Mouse (Mus musculus): Measurements from ENCODE around the gene Scpep1. TPM values are rescaled to one million over a fixed set of nuclear protein-coding genes. Genes with fewer than 3 reads are reported as not detected.
"Not testable (repeated sequence)": the region's sequence is repeated elsewhere in the genome, so short reads cannot be mapped to it uniquely, and the experiment has no call there.

Gene Scpep1
- total RNA-seq, 2 experiments from 2014 or later = 89.8 to 192 TPM

DNA sequence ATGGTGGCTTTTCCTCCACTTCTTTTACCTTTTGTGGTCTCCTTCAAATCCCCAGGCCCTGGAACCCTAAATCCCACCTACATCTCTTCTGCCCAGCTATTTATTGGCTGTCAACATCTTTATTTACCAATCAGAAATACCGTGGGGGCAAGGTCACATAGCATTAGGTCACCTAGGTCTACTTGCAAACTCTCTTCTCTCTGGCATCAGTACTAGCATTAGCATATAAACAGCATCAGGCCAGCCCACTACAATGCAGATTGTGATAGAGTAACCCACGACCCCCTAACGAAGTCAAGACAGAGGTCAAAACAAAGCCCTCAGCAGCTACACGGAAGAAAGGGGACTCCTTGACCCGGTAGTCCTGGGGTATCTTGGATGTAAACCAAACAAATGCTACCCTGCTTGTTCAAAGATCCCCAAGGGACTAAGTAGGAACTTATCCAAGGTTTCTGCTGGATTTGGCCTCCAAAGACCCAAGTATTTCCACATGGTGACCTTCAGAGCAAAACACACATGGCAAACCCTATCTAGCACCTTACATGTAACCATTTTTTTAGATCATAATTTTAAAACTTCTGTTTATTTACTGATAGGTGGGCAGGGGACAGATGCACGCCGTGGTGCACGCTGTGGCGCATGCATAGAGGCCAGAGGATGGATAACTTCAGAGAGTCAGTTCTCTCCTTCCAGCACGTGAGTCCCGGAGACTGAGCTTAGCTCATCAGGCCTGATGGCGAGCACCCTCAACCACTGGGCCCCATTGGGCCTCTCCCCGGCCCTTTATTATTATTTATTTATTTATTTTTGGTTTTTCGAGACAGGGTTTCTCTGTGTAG lies 23.4 kb downstream of the Scpep1 start:
- no peak for ATAC-seq (ENCODE audit: poor library complexity, severe bottlenecking)

DNA sequence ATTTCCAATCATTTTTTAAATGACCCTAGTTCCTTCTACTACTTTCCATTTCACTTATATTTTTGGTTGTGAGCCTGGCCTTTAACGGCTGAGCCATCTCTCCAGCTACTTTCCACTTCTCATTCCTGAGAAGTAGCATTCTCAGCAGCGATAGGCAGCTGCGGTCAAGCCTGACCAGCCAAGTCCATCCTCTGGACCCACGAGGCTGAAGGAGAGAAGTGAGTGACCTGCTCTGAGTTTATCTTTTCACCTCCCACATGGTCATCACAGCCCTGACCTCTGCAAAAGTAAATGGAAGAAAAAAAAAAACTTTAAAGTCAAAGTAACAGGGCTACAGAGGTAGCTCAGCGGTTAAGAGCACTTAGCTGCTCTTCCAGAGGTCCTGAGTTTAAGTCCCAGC lies 28.7 kb downstream of the Scpep1 start:
- ATAC-seq (ENCODE audit: poor library complexity, severe bottlenecking) = no peak

DNA sequence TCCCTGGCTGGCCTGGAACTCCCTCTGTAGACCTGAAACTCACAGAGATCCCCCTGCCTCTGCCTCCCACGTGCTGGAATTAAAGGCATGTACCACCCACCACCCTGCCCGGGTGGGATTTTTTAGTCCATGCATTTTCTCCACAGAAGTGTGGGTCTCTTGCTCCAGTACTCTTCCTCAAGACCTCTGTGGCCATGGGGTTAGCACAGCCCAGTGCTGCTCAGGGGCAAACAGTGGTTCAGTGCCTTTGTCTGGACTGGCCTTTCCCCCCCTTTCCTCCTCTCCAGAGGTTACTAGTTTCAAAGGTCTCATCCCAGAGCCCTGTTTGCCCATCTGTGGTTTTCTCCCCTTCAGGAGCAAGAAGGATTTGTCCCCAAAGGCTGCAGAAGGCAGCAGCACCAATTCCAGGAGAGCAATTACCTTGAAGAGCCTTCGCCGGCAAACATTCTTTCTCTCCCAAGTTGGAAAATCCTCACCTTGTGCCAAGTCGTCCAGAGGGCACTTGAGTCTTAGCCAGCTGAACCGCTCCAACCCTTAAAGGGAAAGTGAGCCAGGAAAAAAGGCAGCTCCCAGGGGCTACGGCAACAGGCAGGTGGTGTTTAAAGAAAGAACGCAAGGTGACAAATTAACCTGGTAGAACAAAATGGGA lies 45.8 kb downstream of the Scpep1 start:
- ATAC-seq (ENCODE audit: poor library complexity, severe bottlenecking) = no peak

DNA sequence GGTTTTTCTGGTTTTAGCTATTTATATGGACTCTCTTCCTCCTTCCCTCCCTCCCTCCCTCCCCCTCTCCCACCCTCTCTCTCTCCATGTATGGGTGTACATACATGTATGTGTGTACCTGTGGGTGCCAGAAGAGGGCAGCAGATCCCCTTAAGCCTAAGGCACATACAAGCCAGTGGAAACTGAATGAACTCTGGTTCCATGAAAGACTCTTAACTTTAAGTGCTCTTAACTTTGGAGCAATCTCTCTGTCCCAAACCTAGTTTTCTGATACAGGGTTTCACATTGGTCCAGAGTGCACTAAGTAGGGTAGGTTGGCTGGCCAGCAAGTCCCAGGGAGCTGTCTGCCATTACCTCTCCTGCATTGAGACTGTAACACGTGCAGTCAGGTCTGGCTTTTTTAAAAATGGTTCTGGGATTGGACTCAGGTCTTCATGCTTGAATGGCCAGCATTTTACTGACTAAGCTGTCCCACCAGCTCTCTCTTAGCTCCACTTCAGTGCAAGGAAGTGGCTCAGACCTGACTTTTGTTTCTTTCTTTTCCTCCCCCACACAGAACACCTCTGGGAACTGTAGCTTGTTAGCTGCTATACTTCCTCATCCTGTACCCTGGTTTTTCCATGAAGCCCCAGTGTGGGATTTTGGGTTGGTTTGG lies 46.6 kb downstream of the Scpep1 start:
- ATAC-seq (ENCODE audit: poor library complexity, severe bottlenecking) = peak; percentile 82

DNA sequence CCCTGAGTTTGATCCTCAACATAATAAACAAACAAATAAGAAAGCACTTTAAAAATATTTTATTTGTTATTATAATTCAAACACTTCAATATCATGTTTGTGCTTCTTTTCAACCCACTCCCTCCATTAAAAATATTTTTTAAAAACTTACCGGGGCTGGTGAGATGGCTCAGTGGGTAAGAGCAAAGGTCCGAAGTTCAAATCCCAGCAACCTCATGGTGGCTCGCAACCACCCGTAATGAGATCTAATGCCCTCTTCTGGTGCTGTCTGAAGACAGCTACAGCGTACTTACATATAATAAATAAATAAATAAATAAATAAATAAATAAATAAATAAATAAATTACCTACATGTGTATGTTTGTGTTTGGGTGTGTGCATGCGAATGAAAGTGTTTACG lies 47.4 kb downstream of the Scpep1 start:
- no peak for ATAC-seq (ENCODE audit: poor library complexity, severe bottlenecking)

DNA sequence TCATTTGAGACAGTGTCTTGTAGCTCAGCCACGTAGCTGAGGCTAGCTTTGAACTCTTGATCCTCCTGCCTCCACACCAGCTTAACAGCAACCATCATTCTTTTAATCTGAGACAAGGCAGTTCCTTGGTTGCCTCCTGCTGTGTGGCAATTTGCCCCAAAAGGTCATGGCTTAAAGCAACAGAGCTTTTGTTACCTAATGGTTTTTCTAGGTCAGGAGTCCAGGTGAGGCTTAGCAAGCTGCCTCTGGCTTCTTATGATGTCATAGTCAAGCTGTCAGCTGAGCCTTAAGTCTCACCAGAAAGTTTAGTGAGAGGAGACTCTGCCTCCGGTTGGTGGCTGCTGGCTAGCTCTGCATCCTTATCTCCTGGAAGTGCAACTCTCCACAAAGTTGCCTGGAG lies 49.6 kb downstream of the Scpep1 start:
- no peak for ATAC-seq (ENCODE audit: poor library complexity, severe bottlenecking)

DNA sequence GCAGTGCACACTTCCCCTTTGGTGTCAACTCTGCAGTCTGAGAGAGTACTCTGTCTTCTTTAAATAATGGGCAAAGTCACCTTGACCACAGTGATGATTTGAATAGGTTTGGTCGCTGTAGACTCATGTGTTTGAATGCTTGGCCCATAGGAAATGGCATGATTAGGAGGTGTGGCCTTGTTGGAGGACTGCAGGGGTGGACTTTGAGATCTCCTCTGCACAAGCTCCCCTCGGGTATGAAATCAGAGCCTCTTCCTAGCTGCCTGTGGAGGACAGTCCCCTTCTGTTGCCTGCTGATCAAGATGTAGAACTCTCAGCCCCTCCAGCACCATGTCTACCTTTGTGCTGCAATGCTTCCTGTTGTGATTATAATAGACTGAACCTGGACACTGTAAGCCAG lies 51.2 kb downstream of the Scpep1 start:
- ATAC-seq (ENCODE audit: poor library complexity, severe bottlenecking) = no peak

DNA sequence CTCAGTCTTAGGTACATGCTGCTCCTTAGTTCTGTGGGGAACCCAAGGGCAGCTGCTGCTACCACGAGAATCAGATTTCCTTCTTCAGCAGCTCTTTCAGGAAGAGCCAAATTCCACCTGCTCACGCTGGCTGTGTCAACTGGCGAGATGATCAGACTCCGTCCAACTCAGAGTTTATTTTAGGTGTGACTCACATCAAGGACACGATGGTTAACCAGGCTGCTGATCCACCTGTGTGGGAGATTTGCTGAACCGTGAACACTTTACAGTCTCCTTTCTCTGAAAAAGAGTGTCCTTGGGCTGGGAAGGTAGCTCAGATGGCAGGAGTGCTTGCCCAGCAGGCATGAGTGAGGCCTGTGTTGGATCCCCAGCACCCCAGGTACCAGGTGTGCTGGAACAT lies 52.5 kb downstream of the Scpep1 start:
- ATAC-seq (ENCODE audit: poor library complexity, severe bottlenecking) = no peak

DNA sequence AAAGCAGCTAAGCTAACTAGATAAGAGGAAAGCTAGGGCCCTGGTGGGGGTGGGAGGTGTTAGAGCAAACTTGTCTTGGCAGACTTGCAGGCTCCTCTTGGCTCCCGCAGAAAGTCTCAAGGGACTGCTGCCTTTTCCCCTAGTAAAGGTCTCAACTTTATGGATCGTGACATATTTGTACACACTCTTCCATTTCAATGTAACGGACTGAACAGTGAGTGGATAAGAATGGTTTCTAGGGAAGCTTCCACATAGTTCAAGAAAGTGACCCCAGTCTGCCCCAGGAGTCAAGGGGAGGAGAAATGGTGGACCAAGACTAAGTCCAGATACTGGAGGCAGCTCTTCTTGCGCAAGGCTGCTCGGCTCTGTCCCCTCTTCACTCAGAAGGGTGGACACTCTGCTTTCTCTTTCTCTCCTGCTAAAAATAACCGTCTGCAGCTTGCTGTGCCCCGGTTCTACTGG lies 53.9 kb downstream of the Scpep1 start:
- no peak for ATAC-seq (ENCODE audit: poor library complexity, severe bottlenecking)

DNA sequence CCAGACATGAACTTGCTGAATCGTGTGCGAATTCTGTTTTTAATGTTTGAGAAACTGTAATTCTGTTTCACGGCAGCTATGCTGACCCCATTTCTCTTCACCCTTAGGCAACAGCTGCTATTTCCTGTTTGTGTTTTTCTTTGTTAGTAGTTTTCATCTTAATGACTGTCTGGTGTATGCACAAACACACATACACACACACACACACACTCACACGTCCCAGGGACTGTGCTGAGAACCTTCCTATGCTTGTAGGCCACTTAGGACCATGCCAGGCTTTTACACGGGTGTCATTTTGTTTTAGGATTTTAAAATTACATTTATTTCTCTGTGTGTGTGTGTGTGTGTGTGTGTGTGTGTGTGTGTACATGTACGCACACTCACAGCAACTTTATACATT lies 55.7 kb downstream of the Scpep1 start:
- ATAC-seq (ENCODE audit: poor library complexity, severe bottlenecking) = no peak

DNA sequence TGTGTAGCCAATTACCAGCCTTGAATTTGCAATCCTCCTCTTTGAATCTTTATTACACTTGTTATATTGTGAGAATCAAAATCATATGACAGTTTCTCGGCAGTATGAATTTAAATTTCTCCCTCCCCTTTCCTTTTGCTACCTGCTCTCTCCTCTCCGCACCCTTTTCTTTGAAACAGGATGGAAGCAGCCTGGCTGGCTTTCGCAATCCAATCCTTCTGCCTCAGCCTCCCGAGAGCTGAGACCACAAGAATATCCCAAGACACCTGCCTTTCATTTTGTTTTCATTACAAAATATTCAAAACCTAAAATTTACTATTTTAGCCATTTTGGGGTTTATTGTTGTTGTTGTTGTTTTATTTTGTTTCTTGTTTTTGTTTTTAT lies 56.9 kb downstream of the Scpep1 start:
- no peak for ATAC-seq (ENCODE audit: poor library complexity, severe bottlenecking)

DNA sequence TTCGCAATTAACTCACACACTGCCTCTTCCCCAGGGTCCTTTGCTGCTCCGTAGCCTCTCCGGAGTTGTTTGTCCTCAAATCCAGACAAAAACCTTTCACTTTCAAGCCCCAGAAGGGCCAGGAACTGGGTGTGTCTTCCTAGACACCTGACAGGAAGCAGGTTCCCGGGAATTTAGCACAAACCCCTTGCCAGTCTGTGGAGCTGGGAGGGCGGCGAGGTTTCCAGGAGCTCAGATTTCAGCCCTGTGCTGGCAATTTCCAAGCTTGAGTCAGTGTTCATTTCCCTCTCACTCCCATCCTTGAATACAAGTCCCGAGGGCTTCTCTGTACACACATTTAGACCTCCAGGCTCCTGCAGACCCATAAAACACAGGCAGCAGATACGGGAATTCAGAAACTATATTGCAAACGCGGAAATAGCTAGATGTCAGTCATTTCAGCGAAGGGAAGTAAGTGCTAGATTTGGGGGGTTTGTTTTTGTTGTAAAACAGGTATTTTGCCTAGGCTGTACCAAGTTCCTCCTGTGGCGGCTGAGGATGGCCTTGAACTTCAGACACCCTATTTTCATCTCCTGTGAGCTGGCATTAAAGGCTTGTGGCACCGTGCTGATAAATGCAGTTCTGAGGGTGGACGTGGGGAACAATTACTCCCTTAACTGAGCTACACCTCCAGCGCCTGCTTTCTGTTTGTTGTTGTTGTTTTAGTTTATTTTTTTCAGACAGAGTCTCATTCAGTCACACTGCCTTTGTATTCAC lies 57.5 kb downstream of the Scpep1 start:
- no peak for ATAC-seq (ENCODE audit: poor library complexity, severe bottlenecking)

DNA sequence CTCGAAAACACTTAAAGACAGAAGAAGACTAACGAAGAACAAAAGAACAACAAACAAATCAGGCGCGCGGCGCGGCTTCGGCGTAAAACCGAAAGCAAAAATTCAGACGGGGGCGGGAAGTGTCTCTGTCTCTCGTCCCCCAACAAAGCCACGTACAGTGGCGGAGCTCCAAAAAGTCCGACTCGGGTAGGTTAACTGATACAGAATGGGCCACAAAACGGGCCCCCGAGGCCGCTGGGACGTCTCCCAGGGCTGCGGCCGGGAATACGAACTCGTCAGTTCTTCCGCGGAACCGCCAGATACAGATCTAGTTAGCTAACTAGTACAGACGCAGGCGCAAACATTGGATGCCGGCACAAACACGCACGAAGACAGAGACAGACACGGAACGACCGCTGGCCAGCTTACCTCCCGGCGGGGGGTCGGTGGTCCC lies 59.4 kb downstream of the Scpep1 start:
- ATAC-seq (ENCODE audit: poor library complexity, severe bottlenecking) = not testable (repeated sequence)

DNA sequence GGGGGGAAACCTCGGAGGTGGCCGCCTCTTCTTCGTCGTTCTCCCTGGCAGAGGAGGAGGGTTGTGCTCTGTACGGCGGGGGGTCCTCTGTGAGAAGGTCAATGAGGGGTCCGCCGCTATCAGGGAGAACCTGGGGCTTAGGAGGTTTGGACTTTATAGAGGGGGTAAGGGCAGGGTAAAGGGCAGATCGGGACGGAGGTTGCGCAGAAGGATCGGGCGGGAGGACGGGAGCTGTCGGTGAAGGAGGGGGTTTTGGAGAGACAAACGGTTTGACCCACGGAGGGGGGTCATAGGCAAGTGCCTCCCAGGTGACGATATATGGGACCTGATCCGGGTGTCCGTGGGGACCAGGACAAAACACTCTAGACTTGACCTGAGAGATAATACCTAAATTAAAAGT lies 60.0 kb downstream of the Scpep1 start:
- not testable (repeated sequence) for ATAC-seq (ENCODE audit: poor library complexity, severe bottlenecking)

DNA sequence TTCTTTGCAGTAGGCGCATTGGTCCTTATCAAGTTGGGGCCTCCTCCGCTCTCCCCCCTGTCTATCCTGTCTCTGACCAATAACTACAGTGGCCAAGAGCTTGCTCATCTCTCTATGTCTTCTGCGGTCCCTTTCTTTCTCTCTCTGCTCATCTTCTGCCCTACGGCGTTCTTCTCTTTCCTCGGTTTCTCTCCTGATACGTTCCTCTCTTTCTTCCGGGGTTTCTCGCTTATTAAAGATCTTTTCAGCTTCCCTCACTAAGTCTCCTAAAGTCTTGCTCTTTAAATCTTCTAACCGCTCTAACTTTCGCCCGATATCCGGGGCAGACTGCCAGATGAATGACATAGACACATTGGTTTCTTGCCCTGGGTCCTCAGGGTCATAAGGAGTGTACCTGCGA lies 61.0 kb downstream of the Scpep1 start:
- not testable (repeated sequence) for ATAC-seq (ENCODE audit: poor library complexity, severe bottlenecking)

DNA sequence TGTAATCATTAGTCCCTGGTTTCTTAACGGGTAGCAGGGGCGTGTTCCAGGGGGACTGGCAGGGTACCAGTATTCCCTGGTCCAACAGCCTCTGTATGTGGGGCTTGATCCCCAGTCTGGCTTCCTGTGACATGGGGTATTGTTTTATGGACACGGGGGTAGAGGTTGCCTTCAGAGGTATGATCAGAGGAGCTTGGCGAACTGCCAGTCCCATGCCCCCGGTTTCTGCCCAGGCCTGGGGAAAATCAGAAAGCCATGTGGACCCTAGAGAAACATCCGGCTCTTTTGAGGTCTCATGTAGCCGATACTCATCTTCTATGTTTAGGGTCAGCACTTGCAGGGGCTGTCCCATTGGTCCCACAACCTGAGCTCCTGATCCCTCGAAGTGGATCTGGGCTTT lies 61.8 kb downstream of the Scpep1 start:
- ATAC-seq (ENCODE audit: poor library complexity, severe bottlenecking) = not testable (repeated sequence)

DNA sequence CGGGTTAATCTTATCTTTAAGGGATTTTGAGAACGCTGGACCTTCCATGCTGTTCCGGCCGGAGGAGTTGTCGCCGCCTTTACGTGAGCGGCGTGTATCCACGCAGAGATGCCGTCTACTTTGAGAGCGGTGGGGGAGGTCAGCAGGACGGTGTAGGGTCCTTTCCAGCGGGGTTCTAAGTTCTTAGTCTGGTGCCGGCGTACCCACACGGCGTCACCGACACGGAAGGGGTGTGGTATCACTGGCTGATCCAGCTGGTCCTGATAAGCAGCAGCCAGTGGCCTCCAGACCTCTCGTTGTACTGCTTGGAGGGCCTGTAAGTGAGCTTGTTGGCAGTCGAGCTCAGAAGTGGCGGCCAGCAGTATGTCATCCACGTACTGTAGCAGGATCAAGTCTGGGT lies 62.5 kb downstream of the Scpep1 start:
- not testable (repeated sequence) for ATAC-seq (ENCODE audit: poor library complexity, severe bottlenecking)

DNA sequence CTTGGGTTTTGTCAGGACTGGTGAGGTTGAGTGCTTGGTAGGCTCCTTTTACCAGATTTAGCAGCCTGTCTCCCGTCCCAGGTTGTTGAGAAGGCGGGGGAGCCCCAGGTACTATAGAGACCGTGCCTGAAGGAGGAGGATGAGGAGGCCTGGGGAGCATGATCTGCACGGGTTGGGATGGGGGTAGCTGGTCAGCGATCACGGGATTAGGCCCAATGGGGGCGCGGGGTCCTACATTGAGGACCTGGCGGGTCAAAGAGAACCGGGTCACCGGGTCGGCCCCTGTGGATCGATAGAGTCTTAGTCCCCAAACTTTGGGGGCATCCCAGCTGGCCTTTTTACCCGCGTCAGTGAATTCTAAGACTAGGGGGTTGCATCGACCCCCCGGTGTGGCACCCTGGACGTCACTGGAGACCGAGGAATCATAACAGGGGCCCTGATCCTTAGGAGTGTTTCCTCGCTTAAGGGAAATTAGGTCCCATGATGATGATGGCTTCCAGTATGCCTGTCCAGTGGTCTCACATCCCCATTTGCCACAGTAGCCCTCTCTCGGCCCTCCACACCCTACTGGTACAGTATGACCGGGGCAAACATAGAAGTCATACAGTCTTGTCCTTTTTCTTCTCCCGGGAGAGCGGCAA lies 63.2 kb downstream of the Scpep1 start:
- ATAC-seq (ENCODE audit: poor library complexity, severe bottlenecking) = not testable (repeated sequence)

DNA sequence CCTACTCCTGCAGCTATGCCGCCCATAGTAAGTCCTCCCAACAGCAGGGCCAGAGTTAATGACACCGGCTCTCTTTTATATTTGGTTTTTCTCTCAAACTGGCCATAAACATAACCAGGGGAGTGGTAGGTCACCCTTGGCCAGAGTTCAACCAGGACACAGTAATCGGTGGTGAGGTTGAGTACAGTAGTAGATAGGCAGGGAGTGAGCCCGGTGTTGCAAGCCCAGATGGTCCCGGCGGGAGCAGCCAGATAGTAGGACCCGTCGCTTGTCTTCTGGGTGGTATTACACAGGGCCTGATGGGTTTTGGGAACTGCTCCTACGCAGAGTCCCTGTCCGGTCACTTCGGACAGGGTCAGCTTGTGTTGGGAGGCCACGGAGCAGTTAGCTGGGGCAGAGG lies 63.8 kb downstream of the Scpep1 start:
- ATAC-seq (ENCODE audit: poor library complexity, severe bottlenecking) = not testable (repeated sequence)

DNA sequence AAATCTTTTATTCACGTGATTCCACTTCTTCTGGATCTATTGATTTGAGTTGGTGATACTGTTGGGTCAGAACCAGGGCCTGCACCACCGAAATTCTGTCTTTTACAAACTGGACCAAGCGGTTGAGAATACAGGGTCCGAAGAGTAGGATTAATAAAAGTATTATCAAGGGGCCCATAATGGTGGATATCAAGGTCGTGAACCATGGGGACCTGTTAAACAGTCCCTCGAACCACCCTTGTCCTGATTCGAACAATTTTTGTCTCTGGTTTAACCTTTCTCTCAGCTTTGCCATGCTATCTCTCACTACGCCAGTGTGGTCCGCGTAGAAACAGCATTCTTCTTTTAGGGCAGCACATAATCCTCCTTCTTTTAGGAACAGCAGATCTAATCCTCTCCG lies 64.4 kb downstream of the Scpep1 start:
- not testable (repeated sequence) for ATAC-seq (ENCODE audit: poor library complexity, severe bottlenecking)

DNA sequence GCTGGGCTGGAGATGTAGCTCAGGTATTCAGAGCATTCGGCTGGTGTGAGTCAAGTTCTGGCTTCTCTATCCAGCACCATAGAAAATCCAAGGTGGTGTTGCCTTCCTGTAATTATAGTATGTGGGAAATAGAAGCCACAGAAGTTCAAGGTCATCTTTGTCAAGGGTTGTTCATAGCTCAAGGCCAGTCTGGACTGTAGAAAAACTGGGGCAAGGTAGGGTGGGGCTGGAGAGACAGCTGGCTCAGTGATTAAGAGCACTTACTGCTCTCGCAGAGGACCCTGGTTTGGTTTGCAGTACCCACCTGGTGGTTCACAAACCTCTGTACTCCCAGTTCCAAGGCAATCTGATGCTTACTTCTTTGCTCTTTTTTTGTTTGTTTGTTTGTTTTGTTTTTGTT lies 66.3 kb downstream of the Scpep1 start:
- ATAC-seq (ENCODE audit: poor library complexity, severe bottlenecking) = no peak
